Mouse (Mus musculus) liver, adult 2 months (tissue): Measurements from ENCODE around the gene Hbq1b.

Experiments used
- CTCF ChIP-seq: fragments of 200-500 bp; IDR thresholded peaks from 2 replicates; pipeline ENCODE4 v1.5.1; 2011; ENCODE audit warnings: low read depth, low read length, control low read depth
- POLR2A ChIP-seq: fragments of 200-500 bp; IDR thresholded peaks from 2 replicates; pipeline ENCODE4 v1.6.1; 2011; ENCODE audit warnings: low read length, control low read depth; ENCODE audit not compliant: insufficient read depth; ENCODE audit errors: extremely low read depth

- TF ChIP-seq CTCF (peak; percentile 95), POLR2A (no peak)
These were observed 37.8 kb downstream of the Hbq1b start for GRCm38 (mm10) chr11:32324609-32325008.
